Mouse (Mus musculus) spleen, adult 2 months (tissue): ENCODE measurements around the gene Snap25.

Experiments used
- CTCF ChIP-seq: fragments of 200-500 bp; IDR thresholded peaks from 2 replicates; pipeline ENCODE4 v1.5.1; 2011; ENCODE audit warnings: mild to moderate bottlenecking, inconsistent platforms; ENCODE audit not compliant: insufficient read depth, insufficient read length, insufficient replicate concordance; ENCODE audit errors: extremely low read depth
- POLR2A ChIP-seq: fragments of 200-500 bp; IDR thresholded peaks from 2 replicates; pipeline ENCODE4 v1.6.1; 2011; ENCODE audit warnings: low read depth, low read length, inconsistent platforms

- TF ChIP-seq POLR2A (no peak), CTCF (no peak)
These were observed 94.9 kb downstream of the Snap25 start for GRCm38 (mm10) chr2:136807992-136808726.
